Comparison of ENCODE assay signal across 8 mouse cellular contexts in genomic region chr5:127616884-127617635, GRCm38 (mm10). TPM values are rescaled to one million over a fixed set of nuclear protein-coding genes. Genes with fewer than 3 reads are reported as not detected.
DNase-seq lines count a peak whose midpoint lies in the region; ATAC-seq and TF ChIP-seq lines count a peak whose summit lies in the region.

No protein-coding gene starts in this region.

- TF ChIP-seq POLR2A in brain, embryonic 14.5 days (IDR thresholded peaks at IDR 0.05; ENCODE audit: borderline replicate concordance, extremely low read depth, insufficient read depth, insufficient read length, poor library complexity, severe bottlenecking): peak; percentile 76
- peak; percentile 95 for TF ChIP-seq POLR2A in liver, adult 2 months (IDR thresholded peaks at IDR 0.05; ENCODE audit: extremely low read depth, insufficient read depth, low read length)
- peak; percentile 94 for TF ChIP-seq POLR2A in myocyte (IDR thresholded peaks at IDR 0.05; ENCODE audit: insufficient read length, low read depth)

- peak overlapping the region; percentile 96 for H3K4me2 ChIP-seq in heart, embryonic 11.5 days
- peak overlapping the region; percentile 95 for H3K4me2 ChIP-seq in kidney, embryonic 16.5 days (replicated peaks; ENCODE audit: low read depth, low read length)
- peak overlapping the region; percentile 53 for H3K4me2 ChIP-seq in myocyte (ENCODE audit: low read depth)

- no peaks in the 10 kb centered on the region; the same call in 1 of the 2 replicates for H3K9me3 ChIP-seq in erythroblast, embryonic 14.5 days (ENCODE audit: control insufficient read depth, low read length)
- no peaks in the 10 kb centered on the region for H3K9me3 ChIP-seq in heart, embryonic 11.5 days (replicated peaks; ENCODE audit: control insufficient read depth, low read length)
- H3K9me3 ChIP-seq in kidney, embryonic 16.5 days (ENCODE audit: low read length): no peaks in the 10 kb centered on the region

- peak; percentile 92 for ATAC-seq in heart, embryonic 11.5 days (replicated peaks; ENCODE audit: insufficient number of reproducible peaks, low FRiP score, low TSS enrichment)
- peak; percentile 95 for ATAC-seq in kidney, embryonic 16.5 days (ENCODE audit: low FRiP score, low TSS enrichment)

- H3K4me3 ChIP-seq in C2C12 (ENCODE audit: insufficient read depth, poor library complexity, severe bottlenecking) (peak overlapping the region; percentile 60), myocyte (peak overlapping the region; percentile 47)
- peak overlapping the region; percentile 96 for H3K4me3 ChIP-seq in erythroblast, embryonic 14.5 days (replicated peaks)
- H3K4me3 ChIP-seq in heart, embryonic 11.5 days (ENCODE audit: low read depth, low read length): peak overlapping the region; percentile 92
- peak overlapping the region; percentile 95 for H3K4me3 ChIP-seq in kidney, embryonic 16.5 days (ENCODE audit: low read length)
- peak overlapping the region; percentile 94 for H3K4me3 ChIP-seq in liver, adult 2 months (ENCODE audit: insufficient read depth, low read depth, low read length)

- peak overlapping the region; percentile 97 for H3K9ac ChIP-seq in heart, embryonic 11.5 days (ENCODE audit: low read depth, low read length)
- peak overlapping the region; percentile 97 for H3K9ac ChIP-seq in kidney, embryonic 16.5 days (replicated peaks; ENCODE audit: low read length)
- peak overlapping the region; percentile 99 for H3K9ac ChIP-seq in liver, adult 2 months (ENCODE audit: low read depth, low read length)

- TF ChIP-seq CTCF in C2C12 (IDR thresholded peaks at IDR 0.05; ENCODE audit: control insufficient read depth, insufficient read depth, insufficient read length): no peak
- TF ChIP-seq CTCF in brain, embryonic 14.5 days (IDR thresholded peaks at IDR 0.05; ENCODE audit: borderline replicate concordance, extremely low read depth, insufficient read depth, insufficient read length): no peak
- TF ChIP-seq CTCF in liver, adult 2 months (IDR thresholded peaks at IDR 0.05; ENCODE audit: low read depth, low read length): no peak

- H3K79me2 ChIP-seq in C2C12 (ENCODE audit: control insufficient read depth, insufficient read depth) (peaks cover 50% of the 10 kb centered on the region), myocyte (ENCODE audit: control insufficient read depth, insufficient read depth) (peaks cover 46% of the 10 kb centered on the region)
- H3K79me2 ChIP-seq in liver, adult 2 months (ENCODE audit: control insufficient read depth, insufficient read depth, low read length): peaks cover 40% of the 10 kb centered on the region

- H3K27me3 ChIP-seq in C2C12 (ENCODE audit: control insufficient read depth, insufficient read depth, insufficient read length) (no peaks in the 10 kb centered on the region), myocyte (ENCODE audit: control insufficient read depth, insufficient read depth, insufficient read length) (no peaks in the 10 kb centered on the region)
- H3K27me3 ChIP-seq in erythroblast, embryonic 14.5 days (ENCODE audit: control insufficient read depth): no peaks in the 10 kb centered on the region
- H3K27me3 ChIP-seq in heart, embryonic 11.5 days (ENCODE audit: control insufficient read depth, insufficient read depth, low read length): no peaks in the 10 kb centered on the region
- H3K27me3 ChIP-seq in kidney, embryonic 16.5 days (ENCODE audit: insufficient read depth, low read length): no peaks in the 10 kb centered on the region
- no peaks in the 10 kb centered on the region for H3K27me3 ChIP-seq in liver, adult 2 months (ENCODE audit: control insufficient read depth, insufficient read depth, low read length)
- H3K27me3 ChIP-seq in splenic B cell, adult 2 months (ENCODE audit: control insufficient read depth, insufficient read depth, low read length, poor library complexity, severe bottlenecking): no peaks in the 10 kb centered on the region

- peaks cover 44% of the 10 kb centered on the region for H3K79me3 ChIP-seq in C2C12 (ENCODE audit: low read depth)

- H3ac ChIP-seq in C2C12 (ENCODE audit: control insufficient read depth, insufficient read length, low read depth) (peak overlapping the region; percentile 96), myocyte (ENCODE audit: control insufficient read depth, insufficient read length) (peak overlapping the region; percentile 93)

- peaks cover 33% of the 10 kb centered on the region for H3K4me1 ChIP-seq in erythroblast, embryonic 14.5 days (ENCODE audit: control insufficient read depth)
- peaks cover 22% of the 10 kb centered on the region for H3K4me1 ChIP-seq in heart, embryonic 11.5 days (ENCODE audit: control insufficient read depth, insufficient read depth, low read length)
- H3K4me1 ChIP-seq in kidney, embryonic 16.5 days (ENCODE audit: insufficient read depth, low read length): peaks cover 16% of the 10 kb centered on the region
- H3K4me1 ChIP-seq in liver, adult 2 months (ENCODE audit: control insufficient read depth, insufficient read depth, low read length): peaks cover 28% of the 10 kb centered on the region

- WGBS in heart, embryonic 11.5 days (ENCODE audit: insufficient replicate concordance): under 1% methylated on average over 71 of the region's 91 CpGs
- under 1% methylated on average over 76 of the region's 91 CpGs for WGBS in kidney, embryonic 16.5 days
- WGBS in liver, adult 2 months: under 1% methylated on average over 91 of the region's 91 CpGs

- peak; percentile 99 for DNase-seq in brain, embryonic 14.5 days (ENCODE audit: low read depth)
- peak; percentile 78 for DNase-seq in liver, adult 2 months (ENCODE audit: extremely low read depth, low read depth, low spot score)
- DNase-seq in splenic B cell, adult 2 months (ENCODE audit: low read depth, low spot score): peak; percentile 97

- peak overlapping the region; percentile 68 for H3K27ac ChIP-seq in heart, embryonic 11.5 days (ENCODE audit: low read depth, low read length)
- H3K27ac ChIP-seq in kidney, embryonic 16.5 days (ENCODE audit: low read length): peak overlapping the region; percentile 83
- peak overlapping the region; percentile 89 for H3K27ac ChIP-seq in liver, adult 2 months (replicated peaks; ENCODE audit: insufficient read depth, low read depth, low read length)

- H3K36me3 ChIP-seq in C2C12 (ENCODE audit: control insufficient read depth, insufficient read depth): no peaks in the 10 kb centered on the region
- peaks cover 5% of the 10 kb centered on the region for H3K36me3 ChIP-seq in erythroblast, embryonic 14.5 days (ENCODE audit: control insufficient read depth)
- H3K36me3 ChIP-seq in heart, embryonic 11.5 days (ENCODE audit: control insufficient read depth, insufficient read depth, low read length): no peaks in the 10 kb centered on the region
- no peaks in the 10 kb centered on the region for H3K36me3 ChIP-seq in kidney, embryonic 16.5 days (ENCODE audit: insufficient read depth, low read length)
- H3K36me3 ChIP-seq in liver, adult 2 months (ENCODE audit: control insufficient read depth, insufficient read depth, low read length): no peaks in the 10 kb centered on the region
- no peaks in the 10 kb centered on the region for H3K36me3 ChIP-seq in myocyte (ENCODE audit: control insufficient read depth, insufficient read depth)
- no peaks in the 10 kb centered on the region for H3K36me3 ChIP-seq in splenic B cell, adult 2 months (ENCODE audit: control insufficient read depth, insufficient read depth, low read length, poor library complexity, severe bottlenecking)

TF ChIP-seq in C2C12, 6 proteins besides CTCF, POLR2A, EP300 and RAD21:
- TF ChIP-seq CEBPB (IDR thresholded peaks at IDR 0.05; ENCODE audit: low read depth) (no peak), MAX (IDR thresholded peaks at IDR 0.05) (peak; percentile 60), FOSL1 (IDR thresholded peaks at IDR 0.05; ENCODE audit: insufficient read depth, low read length, poor library complexity, severe bottlenecking) (no peak), MYOD1 (IDR thresholded peaks at IDR 0.05; ENCODE audit: control insufficient read depth, insufficient read length, low read depth) (no peak), MYOG (IDR thresholded peaks at IDR 0.05; ENCODE audit: control insufficient read depth, extremely low read depth, insufficient read length) (no peak), USF1 (IDR thresholded peaks at IDR 0.05; ENCODE audit: low read depth) (no peak)
TF ChIP-seq in C2C12: peak in this region for 1.

TF ChIP-seq in myocyte, 11 proteins besides CTCF, POLR2A, EP300 and RAD21 (continues in another document):
- TF ChIP-seq MYOG (IDR thresholded peaks at IDR 0.05; ENCODE audit: control insufficient read depth in 1 of 3, insufficient read depth in 1 of 3, insufficient read length in 2 of 3, low read depth in 2 of 3): peak in 1 of 3 experiments; percentile 4
- no peak for TF ChIP-seq CEBPB (IDR thresholded peaks at IDR 0.05; ENCODE audit: insufficient read depth, poor library complexity, severe bottlenecking)
- TF ChIP-seq E2F4 (IDR thresholded peaks at IDR 0.05; ENCODE audit: insufficient read depth): peak; percentile 36
- no peak for TF ChIP-seq TCF3 (IDR thresholded peaks at IDR 0.05; ENCODE audit: insufficient read length, low read depth)
- TF ChIP-seq POLR2AphosphoS2 (IDR thresholded peaks at IDR 0.05; ENCODE audit: insufficient read length, low read depth): peak; percentile 86
- TF ChIP-seq USF1 (IDR thresholded peaks at IDR 0.05; ENCODE audit: low read depth): no peak
- no peak for TF ChIP-seq TCF12 (IDR thresholded peaks at IDR 0.05; ENCODE audit: insufficient read depth, poor library complexity, severe bottlenecking)
- TF ChIP-seq REST (IDR thresholded peaks at IDR 0.05; ENCODE audit: insufficient read depth, insufficient read length): no peak
- TF ChIP-seq MAX (IDR thresholded peaks at IDR 0.05; ENCODE audit: low read depth): no peak

RNA-seq across cellular contexts. Expression of gene Glt1d1, which starts 15.0 kb away (rescaled TPM):
- polyA plus RNA-seq in C2C12 (2012; fragmentation: generic; extraction: Trizol): not detected
- 3.8 and 4.9 TPM in 2 replicates for polyA plus RNA-seq in brain, embryonic 14.5 days (2012; rRNA removed)
- polyA plus RNA-seq in erythroblast, embryonic 14.5 days (2012): 0.02 TPM in 1 of 2 replicates, not detected in the other
- polyA plus RNA-seq in heart, embryonic 11.5 days (2014; fragmentation: Nextera tagmentation; extraction: Ambion mirVana): 0.04 TPM in 1 of 2 replicates, not detected in the other
- polyA plus RNA-seq in kidney, embryonic 16.5 days (2015; fragmentation: Nextera tagmentation; extraction: Ambion mirVana): 0.27 and 0.54 TPM in 2 replicates
- total RNA-seq in liver, adult 2 months (2014; rRNA removed): 35.4 and 38.2 TPM in 2 replicates
- 9.7 and 14.4 TPM in 2 replicates for polyA plus RNA-seq in liver, adult 2 months (2012; rRNA removed)
- polyA plus RNA-seq in myocyte (2012; fragmentation: generic; extraction: Trizol): not detected

RNA-seq across cellular contexts. Expression of gene Slc15a4, which starts 15.6 kb away (rescaled TPM):
- polyA plus RNA-seq in C2C12 (2012; fragmentation: generic; extraction: Trizol) (42.8 TPM), myocyte (2012; fragmentation: generic; extraction: Trizol) (69.6 TPM)
- 25.2 and 37.8 TPM in 2 replicates for polyA plus RNA-seq in brain, embryonic 14.5 days (2012; rRNA removed)
- polyA plus RNA-seq in erythroblast, embryonic 14.5 days (2012): 0.27 and 0.75 TPM in 2 replicates
- polyA plus RNA-seq in heart, embryonic 11.5 days (2014; fragmentation: Nextera tagmentation; extraction: Ambion mirVana): 13.6 and 13.8 TPM in 2 replicates
- polyA plus RNA-seq in kidney, embryonic 16.5 days (2015; fragmentation: Nextera tagmentation; extraction: Ambion mirVana): 20.5 and 23.3 TPM in 2 replicates
- total RNA-seq in liver, adult 2 months (2014; rRNA removed): 46.7 and 51.9 TPM in 2 replicates
- polyA plus RNA-seq in liver, adult 2 months (2012; rRNA removed): 22.4 and 26.8 TPM in 2 replicates

Comparison
In these comparisons a context has a peak if more than half of its experiments do, and no peak if none do; other contexts are left out.
1. Peak in every context shown above with its lines: DNase-seq, ATAC-seq, H3K4me3 ChIP-seq and H3K27ac ChIP-seq.